Mouse (Mus musculus): Measurements from ENCODE around the gene Mbd3.

DNA sequence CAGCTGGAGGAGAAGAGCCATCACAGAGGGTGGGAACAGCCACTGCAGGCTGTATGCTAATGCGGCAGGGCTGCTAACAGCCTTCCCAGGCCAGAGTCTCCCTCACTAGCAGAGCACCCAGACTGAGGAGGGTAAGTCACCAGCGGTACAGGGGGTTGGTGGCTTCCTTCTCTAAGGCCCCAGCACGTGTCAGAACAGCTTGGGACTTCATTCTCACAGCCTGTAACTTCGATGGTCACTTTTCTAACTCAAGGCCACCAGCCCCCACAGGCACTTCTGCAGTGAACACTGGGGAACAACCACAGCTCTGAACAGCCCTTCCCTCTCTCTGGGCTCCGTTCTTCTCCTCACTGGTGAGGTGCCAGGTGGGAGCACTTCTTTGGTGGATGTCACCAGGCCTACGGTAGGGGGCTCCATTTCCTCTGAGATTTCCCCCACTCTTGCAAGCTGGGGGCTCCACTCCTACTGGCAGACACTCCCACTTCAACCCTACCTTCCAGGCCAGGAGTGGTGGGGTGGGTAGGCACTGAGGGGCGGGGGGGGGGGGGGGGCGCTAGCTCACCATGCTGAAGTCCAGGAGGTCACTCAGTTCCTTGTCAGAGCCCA is 31.1 kb upstream of the Mbd3 start:
- TF ChIP-seq CTCF (IDR thresholded peaks at IDR 0.05; ENCODE audit: borderline replicate concordance, insufficient read depth, low read depth, low read length): no peak
- TF ChIP-seq POLR2A (IDR thresholded peaks at IDR 0.05; ENCODE audit: borderline replicate concordance, insufficient read depth, low read length): no peak
